Mouse (Mus musculus) urinary bladder, adult 18-20 months (tissue): Measurements from ENCODE around the gene Pum1.
"Not testable (repeated sequence)": the region's sequence is repeated elsewhere in the genome, so short reads cannot be mapped to it uniquely, and the experiment has no call there.

Experiments
- DNase-seq, 2 experiments: peaks; one replicate each; pipeline ENCODE4 v3.0.0; 2022; ENCODE audit warnings: low spot score in 2 of 2, mixed read lengths in 2 of 2

The Pum1 gene

GRCm38 (mm10) chr4:130668541-130668940 lies 5.4 kb downstream of the Pum1 start:
- no peak for DNase-seq

- no peak for DNase-seq
Observed at GRCm38 (mm10) chr4:130668991-130669390, 5.9 kb downstream of the Pum1 start.

GRCm38 (mm10) chr4:130670023-130670422 lies 6.9 kb downstream of the Pum1 start:
- not testable (repeated sequence) for DNase-seq

GRCm38 (mm10) chr4:130671079-130671845 lies 8.1 kb downstream of the Pum1 start:
- no peak for DNase-seq

GRCm38 (mm10) chr4:130672161-130672560 lies 9.0 kb downstream of the Pum1 start:
- no peak for DNase-seq

DNA sequence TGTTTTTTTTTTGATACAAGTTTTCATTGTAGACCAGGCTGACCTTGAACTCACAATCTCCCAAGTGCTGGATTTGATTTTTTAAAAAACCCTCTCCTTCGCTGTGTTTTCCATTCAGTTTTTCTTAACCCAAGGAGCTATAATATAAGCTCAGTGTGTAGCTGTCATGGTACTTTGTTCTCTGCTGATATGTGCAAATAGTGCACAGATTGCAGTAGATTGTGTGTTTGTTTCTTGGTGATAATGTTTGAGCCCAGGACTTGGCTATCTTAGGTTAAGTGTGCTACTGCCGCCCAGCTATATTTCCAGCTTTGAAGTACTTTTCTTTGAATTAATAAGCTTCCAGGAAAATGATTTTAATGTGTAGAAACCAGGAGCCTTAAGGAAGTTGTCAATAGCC lies 13.6 kb downstream of the Pum1 start:
- DNase-seq, result no peak

DNA sequence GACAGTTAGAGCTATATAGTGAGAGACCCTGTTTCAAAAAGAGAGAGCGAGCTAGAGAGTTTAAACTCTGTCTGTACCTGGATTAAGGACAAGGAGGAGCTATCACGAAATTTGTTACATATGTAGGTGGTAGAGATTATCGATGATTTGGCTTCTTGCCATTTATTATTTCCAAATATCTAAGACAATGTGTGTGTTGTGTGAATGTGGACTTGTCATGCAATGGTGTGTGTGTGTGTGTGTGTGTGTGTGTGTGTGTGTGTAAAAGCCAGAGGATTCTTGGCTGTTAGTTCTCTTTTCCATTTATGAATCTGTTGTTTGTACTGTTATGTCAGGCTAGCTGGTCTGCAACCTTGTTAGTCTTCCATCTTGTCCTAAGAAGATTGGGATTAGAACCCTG lies 15.0 kb downstream of the Pum1 start:
- DNase-seq, result no peak

GRCm38 (mm10) chr4:130680676-130681075 lies 17.6 kb downstream of the Pum1 start:
- no peak for DNase-seq

DNA sequence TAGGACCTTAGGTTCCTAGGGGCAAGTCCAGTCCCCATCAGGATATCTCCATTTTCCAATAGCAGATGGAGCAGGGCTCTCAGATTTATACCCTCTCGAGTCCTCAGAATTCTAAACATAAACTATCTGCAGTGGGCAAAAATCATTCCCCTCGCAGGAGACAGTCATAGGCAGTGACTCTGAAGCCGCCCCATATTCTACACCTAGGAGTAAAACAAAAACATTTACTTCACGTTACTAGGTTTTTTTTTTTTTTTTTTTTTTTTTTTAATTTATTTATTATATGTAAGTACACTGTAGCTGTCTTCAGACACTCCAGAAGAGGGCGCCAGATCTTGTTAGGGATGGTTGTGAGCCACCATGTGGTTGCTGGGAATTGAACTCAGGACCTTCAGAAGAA lies 19.9 kb downstream of the Pum1 start:
- DNase-seq, result not testable (repeated sequence)

DNA sequence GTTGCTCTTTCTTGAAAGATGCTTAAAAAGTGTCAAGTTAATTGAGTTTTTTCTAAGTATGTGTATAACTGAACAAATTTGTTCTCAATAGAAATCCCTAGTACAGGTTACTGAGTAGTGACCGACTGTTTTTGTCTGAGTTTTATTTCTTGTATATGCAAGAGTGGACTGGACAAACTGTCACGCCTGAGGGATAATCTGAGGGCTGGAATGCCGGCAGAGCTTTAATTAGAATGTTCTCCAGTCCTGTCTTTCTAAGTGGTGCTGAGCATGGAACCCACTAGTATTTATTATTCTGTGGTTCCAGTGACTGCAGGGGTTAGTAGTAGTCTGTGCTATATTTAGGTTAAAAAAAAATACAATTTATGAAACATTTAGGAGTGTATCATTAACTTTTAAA lies 30.8 kb downstream of the Pum1 start:
- DNase-seq, result no peak

- no peak for DNase-seq
Observed at GRCm38 (mm10) chr4:130694982-130695381, 31.9 kb downstream of the Pum1 start.

- no peak for DNase-seq
Observed at GRCm38 (mm10) chr4:130701061-130701460, 37.9 kb downstream of the Pum1 start.

DNA sequence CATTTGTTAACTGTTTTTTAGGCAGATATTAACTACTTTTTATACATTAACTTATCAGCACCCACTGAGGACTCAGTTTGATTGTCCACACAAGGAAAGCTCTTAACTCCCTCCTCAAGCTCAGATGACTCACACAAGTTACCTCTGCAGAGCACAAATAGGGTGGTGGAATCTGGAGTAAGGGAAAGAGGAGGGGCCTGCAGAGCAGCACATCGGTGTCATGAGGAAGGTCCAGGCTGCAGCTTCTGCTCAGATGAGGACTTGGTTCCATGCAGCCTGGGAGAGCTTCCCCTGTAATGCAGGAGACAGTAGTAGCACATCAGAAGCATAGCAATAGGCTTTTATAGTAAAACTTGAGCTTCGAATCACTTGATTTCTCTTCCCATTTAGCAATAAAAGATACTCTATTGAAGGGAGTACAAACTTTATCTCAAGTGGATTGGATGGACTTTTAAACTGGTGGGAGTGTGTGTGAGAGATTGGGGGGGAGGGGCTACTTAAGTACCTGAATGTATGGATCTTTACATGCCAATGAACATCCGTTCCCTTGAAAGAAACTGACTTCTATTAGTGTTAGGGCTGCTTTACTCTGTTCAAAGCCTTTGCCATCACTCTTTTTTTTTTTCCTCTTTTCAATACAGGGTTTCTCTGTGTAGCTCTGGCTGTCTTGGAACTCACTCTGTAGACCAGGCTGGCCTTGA lies 39.9 kb downstream of the Pum1 start:
- DNase-seq, result no peak

DNA sequence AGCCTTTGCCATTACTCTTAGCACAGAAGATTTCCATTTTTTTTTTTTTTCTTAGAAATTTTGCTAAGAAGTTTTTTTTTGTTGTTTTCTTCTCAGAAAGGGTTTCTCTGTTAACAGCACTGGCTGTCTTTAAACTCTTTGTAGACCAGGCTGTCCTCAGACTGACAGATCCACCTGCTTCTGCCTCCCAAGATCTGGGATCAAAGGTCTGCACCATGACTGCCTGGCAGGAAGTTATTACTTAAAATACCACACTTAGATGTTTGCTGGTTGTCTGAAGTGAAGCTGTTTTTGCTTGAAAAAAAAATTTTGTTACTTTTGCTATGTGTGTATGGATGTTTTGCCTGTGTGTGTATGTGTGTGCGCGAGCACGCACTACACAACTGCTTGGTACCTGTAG lies 40.5 kb downstream of the Pum1 start:
- no peak for DNase-seq

DNA sequence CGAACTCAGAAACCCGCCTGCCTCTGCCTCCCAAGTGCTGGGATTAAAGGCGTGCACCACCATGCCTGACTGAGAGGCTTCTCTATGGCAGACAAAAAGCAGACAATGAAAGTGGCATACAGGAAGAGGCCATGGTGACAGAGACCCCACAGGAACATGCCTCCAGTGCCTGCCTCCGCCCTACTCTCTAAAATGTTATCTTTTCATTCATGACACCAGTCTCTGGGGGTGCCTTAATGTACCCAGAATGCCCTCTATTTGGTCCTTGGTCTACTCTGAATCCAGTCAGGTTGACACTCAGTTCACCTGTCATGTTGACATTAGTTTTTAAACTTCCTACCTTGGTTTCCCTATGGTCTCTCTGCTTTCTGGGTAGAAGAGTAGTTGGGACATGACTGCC lies 41.5 kb downstream of the Pum1 start:
- no peak for DNase-seq

DNA sequence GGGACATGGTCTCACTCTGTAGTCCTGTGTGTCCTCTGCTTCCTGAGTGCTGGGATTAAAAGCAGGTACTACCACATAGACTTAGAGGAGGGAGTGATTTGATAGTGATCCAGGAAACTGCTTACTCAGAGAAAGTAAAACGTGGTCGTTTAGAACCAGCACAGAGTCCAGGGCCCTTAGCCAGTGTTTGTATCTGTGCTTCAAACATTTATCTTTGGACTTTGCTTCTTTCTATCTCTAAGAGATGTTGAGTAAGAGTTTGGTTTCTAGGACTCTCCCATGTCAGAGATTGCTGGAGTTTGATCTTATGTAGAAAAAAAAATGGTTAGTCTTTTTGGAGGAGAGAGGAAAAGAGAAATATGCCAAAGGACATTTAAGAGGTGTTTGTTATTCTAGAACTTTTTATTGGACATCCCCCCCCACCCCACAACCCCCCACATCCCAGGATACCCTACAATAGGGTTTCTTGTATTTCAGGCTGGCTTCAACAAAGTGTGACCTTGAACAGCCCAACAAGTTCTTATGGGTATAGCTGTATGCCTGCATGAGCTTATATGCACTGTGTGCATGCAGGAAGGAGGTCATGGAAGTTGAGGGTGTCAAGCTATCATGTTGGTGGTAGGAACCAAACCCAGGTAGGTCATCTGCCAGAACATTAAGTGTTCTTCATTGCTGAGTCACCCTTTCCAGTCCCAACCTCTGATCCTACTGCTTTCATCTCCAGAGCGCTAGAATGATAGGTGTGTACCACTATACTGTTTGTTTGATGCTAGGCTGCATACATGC lies 43.3 kb downstream of the Pum1 start:
- DNase-seq, result no peak

- no peak for DNase-seq
Observed at GRCm38 (mm10) chr4:130711353-130711848, 48.3 kb downstream of the Pum1 start.

DNA sequence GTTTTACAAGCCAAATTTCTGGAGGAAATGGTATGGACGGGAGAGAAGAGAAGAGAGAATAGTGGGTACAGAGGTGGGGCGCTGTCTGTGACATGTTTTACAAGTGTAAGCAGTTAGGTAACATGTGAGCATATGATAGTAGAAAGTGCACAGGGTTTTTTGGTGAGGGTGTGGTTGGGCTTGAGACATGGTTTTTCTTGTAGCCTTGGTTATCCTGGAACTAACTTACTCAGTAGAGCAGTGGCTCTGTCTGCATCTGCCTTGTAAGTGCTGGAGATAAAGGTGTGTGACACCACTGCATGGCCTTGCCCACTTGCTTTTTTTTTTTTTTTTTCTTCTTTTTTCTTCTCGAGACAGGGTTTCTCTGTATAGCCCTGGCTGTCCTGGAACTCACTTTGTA lies 49.2 kb downstream of the Pum1 start:
- no peak for DNase-seq

GRCm38 (mm10) chr4:130713430-130713829 lies 50.3 kb downstream of the Pum1 start:
- no peak for DNase-seq

- DNase-seq, result no peak
Observed at GRCm38 (mm10) chr4:130715126-130715525, 52.0 kb downstream of the Pum1 start.

DNA sequence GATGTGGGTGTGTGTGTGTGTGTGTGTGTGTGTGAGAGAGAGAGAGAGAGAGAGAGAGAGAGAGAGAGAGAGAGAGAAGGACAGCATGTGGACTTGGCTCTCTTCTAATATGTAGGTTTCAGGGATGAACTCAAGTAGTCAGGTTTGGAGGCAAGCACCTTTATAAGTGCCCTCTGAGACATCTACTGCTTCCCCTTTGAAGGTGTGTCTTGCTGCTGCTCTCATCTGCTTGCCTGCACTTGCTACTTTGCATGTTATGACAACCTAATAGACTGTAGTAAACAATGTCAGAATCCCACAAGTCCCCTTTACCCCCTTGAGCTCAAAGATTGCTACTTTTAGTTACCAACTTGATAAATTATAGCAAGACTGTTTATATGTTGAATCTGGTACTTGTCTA lies 52.5 kb downstream of the Pum1 start:
- DNase-seq, result no peak

DNA sequence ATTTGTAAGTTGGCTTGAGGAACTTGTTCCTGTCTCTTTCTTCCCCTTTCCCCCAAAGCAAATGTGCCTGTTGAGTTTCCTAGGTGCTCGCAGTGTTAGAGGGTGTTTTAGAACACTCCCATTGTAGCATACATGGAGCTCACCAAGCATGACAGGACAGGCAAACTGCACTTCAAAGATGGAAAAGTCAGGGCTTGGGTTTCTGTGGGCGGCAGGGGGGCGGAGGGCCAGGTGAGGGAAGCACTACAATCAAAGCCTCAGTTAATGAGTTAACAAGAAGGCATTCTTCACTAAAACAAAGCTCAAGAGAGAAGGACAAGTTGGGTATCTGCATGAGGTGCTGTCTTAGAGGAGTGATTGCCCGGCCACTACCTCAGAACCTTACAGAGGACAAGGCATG lies 56.2 kb downstream of the Pum1 start:
- DNase-seq, result no peak
